Mouse (Mus musculus) G1E (cell line): Measurements from ENCODE around the gene Gm28374. TPM values are rescaled to one million over a fixed set of nuclear protein-coding genes. Genes with fewer than 3 reads are reported as not detected.

Source experiments
- ATAC-seq: 2 replicates; pipeline ENCODE4 v1.8.0; 2016; ENCODE audit warnings: mild to moderate bottlenecking; ENCODE audit not compliant: insufficient number of reproducible peaks, poor library complexity, low FRiP score, severe bottlenecking; ENCODE audit errors: extremely low read depth
- DNase-seq: peaks from one replicate; pipeline ENCODE4 v3.0.0; 2012; ENCODE audit warnings: low spot score
- H3K27me3 ChIP-seq: 2 replicates; pipeline ENCODE4 v1.6.1; 2012; ENCODE audit warnings: mild to moderate bottlenecking, low read length, inconsistent platforms; ENCODE audit not compliant: insufficient read depth
- H3K36me3 ChIP-seq: replicated peaks from 2 replicates; pipeline ENCODE3; 2012; ENCODE audit warnings: mild to moderate bottlenecking, inconsistent platforms
- H3K4me1 ChIP-seq: 2 replicates; pipeline ENCODE4 v1.6.1; 2012; ENCODE audit warnings: low read depth, low read length, inconsistent platforms, mixed read lengths; ENCODE audit not compliant: insufficient read depth
- H3K4me3 ChIP-seq: 2 replicates; pipeline ENCODE4 v1.5.1; 2012; ENCODE audit warnings: low read depth, mild to moderate bottlenecking, inconsistent platforms, low read length, moderate library complexity, mixed read lengths
- H3K9me3 ChIP-seq: replicated peaks from 2 replicates; pipeline ENCODE4 v1.6.1; 2012; ENCODE audit warnings: inconsistent platforms
- CTCF ChIP-seq: IDR thresholded peaks from 2 replicates; pipeline ENCODE4 v1.5.1; 2012; ENCODE audit warnings: low read depth, low read length, inconsistent platforms, mixed read lengths
- GATA1 ChIP-seq: IDR thresholded peaks from 2 replicates; pipeline ENCODE4 v1.6.1; 2012; ENCODE audit warnings: borderline replicate concordance, low read length, inconsistent platforms, mixed read lengths
- GATA2 ChIP-seq: IDR thresholded peaks from 2 replicates; pipeline ENCODE4 v1.6.1; 2012; ENCODE audit warnings: low read depth, low read length, inconsistent platforms, borderline replicate concordance
- POLR2AphosphoS5 ChIP-seq: IDR thresholded peaks from 2 replicates; pipeline ENCODE4 v1.6.1; 2012; ENCODE audit warnings: low read depth, low read length, inconsistent platforms; ENCODE audit not compliant: insufficient replicate concordance
- TAL1 ChIP-seq: conservative IDR thresholded peaks from 2 replicates; pipeline ENCODE4 v1.6.1; 2012; ENCODE audit warnings: low read depth, low read length, inconsistent platforms, mixed read lengths
- polyA plus RNA-seq: library from polyadenylated mRNA; stranded (reverse); fragments of >175 nt; gene quantifications from 2 replicates; pipeline ENCODE4 v1.2.3, GENCODE M21; 2012
- total RNA-seq, 2 experiments: library from RNA; stranded (forward) in 1 of 2; stranded (reverse) in 1 of 2; fragments of 200-1000 nt in 1 of 2; fragments of >200 nt in 1 of 2; fragmentation: Nextera tagmentation in 1 of 2; gene quantifications; 2 replicates each; pipeline ENCODE4 v1.2.3; 2014 to 2017

Gm28374 gene
- total and polyA plus RNA-seq, 3 experiments = 0.75 to 0.98 TPM; not detected in 1

GRCm38 (mm10) chr19:6071261-6071660 is 10.8 kb downstream of the Gm28374 start:
- no peaks in the 10 kb centered on the region for H3K9me3 ChIP-seq
- H3K4me1 ChIP-seq = peaks cover 46% of the 10 kb centered on the region
- TF ChIP-seq POLR2AphosphoS5 (no peak), GATA1 (no peak), GATA2 (no peak), CTCF (no peak), TAL1 (no peak)
- H3K4me3 ChIP-seq = peak overlapping the region; percentile 3; the same call in 1 of the 2 replicates
- H3K27me3 ChIP-seq = no peaks in the 10 kb centered on the region
- peaks cover 83% of the 10 kb centered on the region for H3K36me3 ChIP-seq
- ATAC-seq (no peak), DNase-seq (no peak)

GRCm38 (mm10) chr19:6070571-6071250 is 11.3 kb downstream of the Gm28374 start:
- ATAC-seq (no peak), DNase-seq (no peak)
- Histone ChIP-seq H3K9me3 (no peaks in the 10 kb centered on the region), H3K4me1 (peaks cover 46% of the 10 kb centered on the region), H3K4me3 (peak overlapping the region; percentile 3; the same call in 1 of the 2 replicates), H3K27me3 (no peaks in the 10 kb centered on the region), H3K36me3 (peaks cover 82% of the 10 kb centered on the region)
- TF ChIP-seq GATA2 (no peak), GATA1 (no peak), TAL1 (no peak), CTCF (no peak), POLR2AphosphoS5 (no peak)

DNA sequence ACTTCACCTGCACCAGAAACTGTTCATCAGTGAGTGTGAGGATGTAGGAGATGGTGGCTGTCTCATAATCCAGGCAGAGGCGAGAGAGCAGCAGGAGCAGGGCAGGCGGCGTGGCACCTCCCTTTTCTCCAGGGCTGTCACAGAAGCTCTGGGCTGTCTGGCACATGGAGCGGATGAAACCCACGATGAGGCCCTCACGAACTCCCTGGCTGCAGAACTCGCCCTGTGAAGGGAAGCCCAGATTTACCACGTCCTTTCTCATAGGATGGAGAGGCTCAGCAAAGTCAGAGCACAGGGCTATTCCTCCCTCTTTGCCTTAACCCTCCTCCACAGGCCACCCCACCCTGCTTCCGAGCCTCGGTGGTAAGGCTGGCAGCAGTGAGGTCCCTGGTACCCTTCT is 12.2 kb downstream of the Gm28374 start:
- Histone ChIP-seq H3K9me3 (no peaks in the 10 kb centered on the region), H3K4me1 (peaks cover 43% of the 10 kb centered on the region), H3K27me3 (no peaks in the 10 kb centered on the region), H3K4me3 (no peak overlapping the region), H3K36me3 (peaks cover 80% of the 10 kb centered on the region)
- TF ChIP-seq POLR2AphosphoS5 (no peak), TAL1 (no peak), GATA1 (no peak), GATA2 (no peak), CTCF (no peak)
- ATAC-seq (no peak), DNase-seq (no peak)

- no peaks in the 10 kb centered on the region for H3K27me3 ChIP-seq
- H3K4me3 ChIP-seq = no peak overlapping the region
- no peak for ATAC-seq
- no peak for TF ChIP-seq GATA1
- H3K36me3 ChIP-seq = peaks cover 75% of the 10 kb centered on the region
- H3K9me3 ChIP-seq = no peaks in the 10 kb centered on the region
- no peak for DNase-seq
- H3K4me1 ChIP-seq = peaks cover 43% of the 10 kb centered on the region
Measured at GRCm38 (mm10) chr19:6068951-6069350, 13.1 kb downstream of the Gm28374 start.

DNA sequence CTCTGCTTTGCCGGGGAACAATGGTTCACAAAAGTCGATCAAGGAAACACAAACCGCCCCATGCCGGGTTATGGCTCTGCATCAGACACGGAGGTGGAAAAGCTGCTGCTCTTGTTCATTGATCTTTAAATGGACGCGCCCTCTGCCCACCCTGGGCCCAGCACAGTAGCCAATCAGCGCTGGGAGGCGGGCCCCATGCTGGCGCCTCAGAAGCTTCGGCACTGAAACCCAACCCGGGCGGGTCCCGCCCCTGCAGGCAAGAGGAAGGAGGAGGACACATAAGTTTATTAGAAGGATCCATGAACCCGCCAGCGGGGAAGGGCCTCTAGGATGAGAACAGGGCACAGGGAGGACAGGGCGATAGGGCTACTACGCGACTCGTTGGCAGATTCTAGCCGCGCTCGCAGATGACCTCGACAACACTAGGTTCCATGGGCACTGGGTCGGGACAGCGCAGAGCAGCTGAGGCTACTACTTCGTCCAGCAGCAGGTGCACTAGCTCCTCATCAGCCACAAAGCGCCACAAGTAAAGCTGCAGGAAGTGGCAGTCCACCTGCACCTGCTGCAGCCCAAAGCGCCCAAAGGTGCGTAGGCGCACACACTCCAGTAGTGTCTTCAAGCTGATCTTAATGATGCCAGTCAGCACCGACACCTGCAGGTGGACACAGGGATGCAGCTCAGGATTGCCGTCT is 14.2 kb downstream of the Gm28374 start, which contains the start of gene Tm7sf2:
TSS of gene Tm7sf2 (minus strand) at position 650 of the 692 bp plus-strand sequence.
- peaks cover 54% of the 10 kb centered on the region for H3K4me1 ChIP-seq
- H3K36me3 ChIP-seq = peaks cover 75% of the 10 kb centered on the region

DNA sequence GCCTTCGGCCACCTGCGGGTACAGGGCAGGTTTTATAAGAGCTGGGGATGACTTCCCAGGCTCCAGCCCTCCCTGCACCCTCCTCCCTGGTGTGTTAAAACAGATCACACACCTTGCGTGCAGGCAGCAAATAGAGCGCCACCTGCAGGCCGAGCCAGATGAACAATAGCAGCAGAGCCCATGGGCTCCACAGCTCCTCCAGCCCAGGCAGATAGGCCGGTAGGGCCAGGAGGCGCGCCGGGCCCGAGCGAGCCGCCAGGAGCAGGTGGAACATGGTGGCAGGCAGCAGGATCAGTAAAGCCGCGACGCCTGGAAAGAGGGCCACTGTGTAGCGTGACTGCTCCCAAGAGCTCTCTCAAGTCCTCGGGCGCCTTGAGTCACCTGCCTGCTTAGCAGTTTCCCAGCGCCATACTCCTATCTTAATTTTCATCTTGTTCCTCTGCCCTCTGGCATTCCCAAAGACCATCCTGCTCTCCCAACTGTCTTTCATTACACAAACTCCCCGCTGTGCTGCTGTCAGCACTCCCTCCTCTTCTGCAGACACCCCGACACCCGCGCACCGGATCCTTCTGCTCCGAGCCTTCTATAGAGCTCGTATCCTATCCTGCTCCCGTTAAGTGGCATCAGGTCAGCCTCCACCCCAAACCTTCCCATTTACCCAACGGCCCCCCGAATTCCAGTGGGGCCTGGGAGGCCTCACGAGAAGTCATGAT is 14.9 kb downstream of the Gm28374 start:
- Histone ChIP-seq H3K4me3 (peak overlapping the region; percentile 76), H3K9me3 (no peaks in the 10 kb centered on the region), H3K4me1 (peaks cover 61% of the 10 kb centered on the region), H3K36me3 (peaks cover 77% of the 10 kb centered on the region), H3K27me3 (no peaks in the 10 kb centered on the region)
- DNase-seq (peak; percentile 88), ATAC-seq (peak; percentile 30; the same call in 1 of the 2 replicates)
- TF ChIP-seq TAL1 = no peak
- TF ChIP-seq CTCF = peak; percentile 56
- TF ChIP-seq POLR2AphosphoS5 = peak; percentile 6; the same call in 1 of the 2 replicates
- no peak for TF ChIP-seq GATA1
- TF ChIP-seq GATA2 = no peak

More for the DNA sequence above, 14.2 kb downstream of the Gm28374 start, which contains the start of gene Tm7sf2:
- peak within 1 kb of the TSS; percentile 76 for H3K4me3 ChIP-seq
- no peaks in the 10 kb centered on the region for H3K9me3 ChIP-seq
- peak; percentile 98 for DNase-seq
- ATAC-seq = peak; percentile 92
- no peaks in the 10 kb centered on the region for H3K27me3 ChIP-seq
- TF ChIP-seq GATA1 = no peak
- TF ChIP-seq TAL1 = no peak
- no peak for TF ChIP-seq CTCF
- no peak for TF ChIP-seq GATA2
- TF ChIP-seq POLR2AphosphoS5 = no peak
